Mouse (Mus musculus) spleen, postnatal 36 days (tissue): ENCODE measurements around the gene Olfr681.
"Not testable (repeated sequence)": the region's sequence is repeated elsewhere in the genome, so short reads cannot be mapped to it uniquely, and the experiment has no call there.

Experiments used
- DNase-seq, 2 experiments: peaks; one replicate each; pipeline ENCODE4 v3.0.0; 2022; ENCODE audit warnings: low spot score in 2 of 2, mixed read lengths in 1 of 2

Gene Olfr681

GRCm38 (mm10) chr7:105116536-105116935 lies at the start of gene Olfr681:
Olfr681 (plus strand) TSS chr7:105116836.
- DNase-seq = no peak

GRCm38 (mm10) chr7:105080905-105081304 lies 35.7 kb upstream of the Olfr681 start, which contains the start of gene Olfr679:
Olfr679 (plus strand) TSS chr7:105081205.
- DNase-seq = no peak

- not testable (repeated sequence) for DNase-seq
Measured at GRCm38 (mm10) chr7:105092717-105093116, 23.9 kb upstream of the Olfr681 start, which contains the start of gene Olfr680-ps1. Olfr680-ps1 (minus strand) TSS chr7:105092817.

- no peak for DNase-seq
Measured at GRCm38 (mm10) chr7:105141275-105141674, 24.6 kb downstream of the Olfr681 start.

GRCm38 (mm10) chr7:105146912-105147311 lies 30.3 kb downstream of the Olfr681 start, which contains the start of gene Olfr683:
Olfr683 (minus strand) TSS chr7:105147012.
- DNase-seq = no peak

- DNase-seq = no peak
Measured at GRCm38 (mm10) chr7:105163553-105163952, 46.9 kb downstream of the Olfr681 start, which contains the start of gene Olfr684. Olfr684 (minus strand) TSS chr7:105163653.

GRCm38 (mm10) chr7:105170773-105171172 lies 54.1 kb downstream of the Olfr681 start:
- DNase-seq = no peak
